In genomic region chr12:108119930-108120329, GRCm38 (mm10) we compare ENCODE assay signal across 25 mouse cellular contexts. TPM values are rescaled to one million over a fixed set of nuclear protein-coding genes. Genes with fewer than 3 reads are reported as not detected.
DNase-seq lines count a peak whose midpoint lies in the region; ATAC-seq and TF ChIP-seq lines count a peak whose summit lies in the region.
"Had no signal": no experiment of that assay in that cellular context is flagged by ENCODE, and none has a peak within 500 bp of the region (broad histone marks: within the 10 kb centered on the region; RNA-seq: fewer than 3 reads in every experiment).

No protein-coding gene starts in this region.

- H3K4me2 ChIP-seq in hindbrain, embryonic 13.5 days = no peak overlapping the region
- H3K4me2 ChIP-seq in hindbrain, embryonic 12.5 days (replicated peaks) = no peak overlapping the region
- H3K4me2 ChIP-seq: kidney, embryonic 15.5 days; liver, embryonic 12.5 days had no signal

- H3K27me3 ChIP-seq in hindbrain, embryonic 13.5 days = no peaks in the 10 kb centered on the region
- no peaks in the 10 kb centered on the region for H3K27me3 ChIP-seq in hindbrain, embryonic 12.5 days
- no peaks in the 10 kb centered on the region for H3K27me3 ChIP-seq in testis, adult 2 months (ENCODE audit: control insufficient read depth, insufficient read depth, low read length)
- H3K27me3 ChIP-seq: CH12.LX; forebrain, embryonic 13.5 days; heart, embryonic 15.5 days; kidney, embryonic 15.5 days; liver, embryonic 12.5 days; midbrain, embryonic 13.5 days had no signal

- WGBS in hindbrain, embryonic 13.5 days = 45% methylated on average over 9 of the region's 9 CpGs
- 53% methylated on average over 9 of the region's 9 CpGs for WGBS in hindbrain, embryonic 12.5 days

- no peak overlapping the region for H3K27ac ChIP-seq in hindbrain, embryonic 13.5 days
- no peak overlapping the region for H3K27ac ChIP-seq in hindbrain, embryonic 12.5 days
- no peak overlapping the region for H3K27ac ChIP-seq in testis, adult 2 months (ENCODE audit: control insufficient read depth, insufficient read depth, low read depth, low read length)
- H3K27ac ChIP-seq: heart, embryonic 10.5 days; heart, embryonic 15.5 days; kidney, embryonic 15.5 days; liver, embryonic 12.5 days; midbrain, embryonic 13.5 days had no signal

- peaks cover 24% of the 10 kb centered on the region for H3K4me1 ChIP-seq in hindbrain, embryonic 13.5 days (replicated peaks)
- peaks cover 21% of the 10 kb centered on the region for H3K4me1 ChIP-seq in hindbrain, embryonic 12.5 days
- H3K4me1 ChIP-seq in testis, adult 2 months (ENCODE audit: control insufficient read depth, insufficient read depth, low read length) = no peaks in the 10 kb centered on the region

- TF ChIP-seq POLR2A in testis, adult 2 months (IDR thresholded peaks at IDR 0.05; ENCODE audit: control insufficient read depth, low read depth, low read length) = no peak

- no peaks in the 10 kb centered on the region for H3K9me3 ChIP-seq in hindbrain, embryonic 13.5 days
- no peaks in the 10 kb centered on the region for H3K9me3 ChIP-seq in hindbrain, embryonic 12.5 days (replicated peaks)
- H3K9me3 ChIP-seq: forebrain, embryonic 13.5 days; heart, embryonic 10.5 days; heart, embryonic 15.5 days; kidney, embryonic 15.5 days; liver, embryonic 12.5 days; midbrain, embryonic 13.5 days had no signal

- TF ChIP-seq CTCF in testis, adult 2 months (IDR thresholded peaks at IDR 0.05; ENCODE audit: control insufficient read depth, insufficient read depth, insufficient replicate concordance, low read depth, low read length) = no peak

- H3K36me3 ChIP-seq in hindbrain, embryonic 13.5 days = no peaks in the 10 kb centered on the region
- peaks cover 6% of the 10 kb centered on the region; the same call in 1 of the 2 replicates for H3K36me3 ChIP-seq in hindbrain, embryonic 12.5 days
- peaks cover 4% of the 10 kb centered on the region; the same call in 1 of the 2 replicates for H3K36me3 ChIP-seq in testis, adult 2 months (ENCODE audit: control insufficient read depth, insufficient read depth, low read length)
- H3K36me3 ChIP-seq: heart, embryonic 15.5 days had no signal

- DNase-seq in embryo, embryonic 10.5 days (ENCODE audit: low spot score) = peak; percentile 15
- DNase-seq in embryo, embryonic 9.5 days (ENCODE audit: extremely low spot score) = no peak
- no peak for DNase-seq in testis, postnatal 14 days (ENCODE audit: low spot score)
- DNase-seq: adrenal gland, adult 8-10 months; cerebellum, adult 8-10 months; cerebellum, postnatal 25 days; gastrocnemius, postnatal 14 days; heart, postnatal 36 days; kidney, adult 18-20 months; kidney, postnatal 25 days; left cerebral cortex, postnatal 4 days; liver, postnatal 0 days; lung, postnatal 36 days had no signal

- H3K4me3 ChIP-seq in hindbrain, embryonic 13.5 days = no peak overlapping the region
- H3K4me3 ChIP-seq in hindbrain, embryonic 12.5 days = no peak overlapping the region
- peak overlapping the region; percentile 39 for H3K4me3 ChIP-seq in testis, adult 2 months (ENCODE audit: control insufficient read depth, low read depth, low read length)
- H3K4me3 ChIP-seq: erythroblast, embryonic 14.5 days; forebrain, embryonic 13.5 days; heart, embryonic 15.5 days; kidney, embryonic 15.5 days; liver, embryonic 12.5 days had no signal

- no peak overlapping the region for H3K9ac ChIP-seq in hindbrain, embryonic 13.5 days
- no peak overlapping the region for H3K9ac ChIP-seq in hindbrain, embryonic 12.5 days
- H3K9ac ChIP-seq: heart, embryonic 15.5 days; kidney, embryonic 15.5 days; liver, embryonic 12.5 days; liver, postnatal 0 days had no signal

- ATAC-seq in hindbrain, embryonic 13.5 days (ENCODE audit: low FRiP score) = 0 out of 2 replicates have a peak, but pooled peaks have one; percentile 36
- ATAC-seq in hindbrain, embryonic 12.5 days (ENCODE audit: low FRiP score) = no peak
- ATAC-seq in erythroid progenitor cell, adult 5-6 weeks (replicated peaks; ENCODE audit: low FRiP score, poor library complexity, severe bottlenecking) = no peak
- ATAC-seq: liver, embryonic 12.5 days; liver, postnatal 0 days had no signal

RNA-seq across cellular contexts. Expression of gene Setd3, which starts 59.2 kb away (rescaled TPM):
- 99.7 and 102 TPM in 2 replicates for polyA plus RNA-seq in hindbrain, embryonic 13.5 days (2015; fragmentation: Nextera tagmentation; extraction: Ambion mirVana)
- 108 and 118 TPM in 2 replicates for polyA plus RNA-seq in hindbrain, embryonic 12.5 days (2016; fragmentation: Nextera tagmentation; extraction: Ambion mirVana)
- 33.8 and 37.9 TPM in 2 replicates for polyA plus RNA-seq in testis, adult 2 months (2012; rRNA removed)
- total RNA-seq in erythroid progenitor cell, adult 5-6 weeks (2015; ENCODE audit: low replicate concordance) = 121 and 122 TPM in 2 replicates
- total RNA-seq in erythroid progenitor cell, adult 5-6 weeks (2017; ENCODE audit: low replicate concordance) = 162 and 177 TPM in 2 replicates

RNA-seq across cellular contexts. Expression of gene Ccnk, which starts 59.4 kb away (rescaled TPM):
- 3.8 and 4.0 TPM in 2 replicates for polyA plus RNA-seq in hindbrain, embryonic 13.5 days (2015; fragmentation: Nextera tagmentation; extraction: Ambion mirVana)
- 2.9 and 3.6 TPM in 2 replicates for polyA plus RNA-seq in hindbrain, embryonic 12.5 days (2016; fragmentation: Nextera tagmentation; extraction: Ambion mirVana)
- polyA plus RNA-seq in testis, adult 2 months (2012; rRNA removed) = 225 and 271 TPM in 2 replicates
- 38.1 and 80.0 TPM in 2 replicates for total RNA-seq in erythroid progenitor cell, adult 5-6 weeks (2015; ENCODE audit: low replicate concordance)
- total RNA-seq in erythroid progenitor cell, adult 5-6 weeks (2017; ENCODE audit: low replicate concordance) = 19.3 and 24.7 TPM in 2 replicates

Comparison
In these comparisons a context has a peak if more than half of its experiments do, and no peak if none do; other contexts are left out.
1. RNA of gene Ccnk, which starts 59.4 kb away (polyA plus RNA-seq): 225 to 271 TPM in testis, adult 2 months; 3.8 to 4.0 TPM in hindbrain, embryonic 13.5 days and 2.9 to 3.6 TPM in hindbrain, embryonic 12.5 days; every median in the first group is over 10 times any median in the second.